Mouse (Mus musculus) layer of hippocampus, postnatal 10 days (tissue): ENCODE data around the gene Fance. TPM values are rescaled to one million over a fixed set of nuclear protein-coding genes. Genes with fewer than 3 reads are reported as not detected.

Source experiments
- DNase-seq, 2 experiments: peaks; one replicate each; pipeline ENCODE4 v3.0.0; 2021; ENCODE audit warnings: low spot score in 2 of 2
- long read RNA-seq: library from polyadenylated mRNA; stranded (forward); transcript quantifications from one replicate; pipeline ENCODE4 v2.0.0, GENCODE M21; 2023
- total RNA-seq, 2 experiments: library from RNA; stranded (reverse); gene quantifications; 2 replicates each; pipeline ENCODE4 v1.2.3; 2021

Gene Fance
- 10 to 100 TPM; 26.0 to 36.2 TPM for total RNA-seq
- long read RNA-seq, partial matches to known transcripts, result 0 of 19 reads
- long read RNA-seq, other reads (novel, unspliced or antisense), result 17 of 19 reads

- DNase-seq, result peak; percentile 83 to 92
Observed at GRCm38 (mm10) chr17:28313212-28313879, at the start of gene Fance. Gene Fance (plus strand): TSS chr17:28313519.

DNA sequence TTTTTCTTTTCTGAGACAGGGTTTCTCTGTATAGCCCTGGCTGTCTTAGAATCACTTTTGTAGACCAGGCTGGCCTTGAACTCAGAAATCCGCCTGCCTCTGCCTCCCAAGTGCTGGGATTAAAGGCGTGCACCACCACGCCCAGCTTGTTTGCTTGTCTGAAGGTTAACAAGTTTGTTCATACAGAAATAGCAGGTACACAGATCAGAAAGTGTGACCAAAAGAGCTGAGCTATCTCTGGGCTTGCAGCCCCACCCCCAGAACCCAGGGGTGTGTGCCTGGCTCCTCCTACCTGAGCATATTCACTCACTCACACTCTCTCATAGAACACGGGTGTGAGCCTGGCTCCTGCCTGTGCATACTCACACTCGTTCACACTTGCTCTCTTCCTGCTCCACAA, 46.1 kb upstream of the Fance start:
- no peak for DNase-seq

DNA sequence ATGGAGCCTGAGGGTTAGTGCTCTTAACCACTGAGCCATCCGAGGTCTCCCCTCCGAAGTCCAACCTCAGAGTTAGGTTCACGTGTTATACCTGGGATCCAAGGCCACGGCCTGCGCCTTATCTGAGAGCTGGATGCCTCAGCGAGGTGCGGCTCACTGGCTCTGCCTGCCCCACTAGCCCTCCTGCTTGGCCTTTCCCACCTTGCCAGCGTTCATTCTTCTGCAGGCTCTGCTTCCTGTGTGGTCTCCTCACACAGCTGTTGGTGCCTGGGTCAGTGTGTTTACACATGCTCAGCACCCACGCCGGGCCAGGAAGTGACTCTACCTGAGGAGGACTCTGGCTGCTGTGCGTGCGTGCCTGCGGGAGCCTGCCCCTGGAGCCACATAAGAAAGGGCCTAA, 43.2 kb upstream of the Fance start:
- no peak for DNase-seq

- no peak for DNase-seq
Observed at GRCm38 (mm10) chr17:28271537-28272266, 41.6 kb upstream of the Fance start.

DNA sequence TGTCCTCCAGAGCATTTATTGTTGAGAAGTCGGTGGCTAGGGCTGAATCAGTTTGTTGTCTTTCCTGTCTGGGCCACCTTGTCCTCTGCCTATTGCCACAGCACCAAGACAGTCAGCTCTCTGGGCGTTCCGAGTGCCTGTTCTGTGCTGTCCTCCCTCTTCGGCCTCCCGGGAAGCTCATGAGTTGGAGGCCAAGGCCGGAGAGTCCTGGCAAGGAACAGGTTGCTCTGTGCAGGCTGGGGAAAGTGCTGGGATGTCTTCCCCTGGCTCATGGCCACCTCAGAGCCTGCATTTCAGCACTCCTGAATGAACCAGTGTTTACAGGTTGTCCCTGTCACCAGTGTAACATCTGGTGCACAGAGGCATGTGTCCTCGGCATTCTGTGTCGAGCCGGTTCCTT, 41.0 kb upstream of the Fance start:
- DNase-seq, result no peak

DNA sequence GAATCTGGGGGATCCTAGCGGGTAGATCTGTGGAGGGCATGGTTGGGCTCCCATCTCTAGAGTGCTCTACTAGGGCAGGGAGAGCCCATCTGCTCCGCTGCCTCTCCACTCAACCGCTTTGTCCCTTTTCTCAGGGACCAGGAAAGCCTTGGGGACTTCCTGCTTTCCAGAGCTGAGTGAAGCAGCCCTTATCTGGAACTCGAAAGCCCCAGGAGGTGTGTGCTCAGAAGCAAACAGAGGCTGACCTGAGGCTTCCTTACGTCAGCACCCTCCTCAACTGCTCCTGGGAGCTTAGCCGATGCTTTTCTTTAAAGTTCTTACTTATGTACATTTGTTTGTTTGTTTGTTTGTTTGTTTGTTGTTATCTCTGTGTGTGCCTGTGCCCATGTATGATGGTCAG, 40.5 kb upstream of the Fance start:
- no peak for DNase-seq

DNA sequence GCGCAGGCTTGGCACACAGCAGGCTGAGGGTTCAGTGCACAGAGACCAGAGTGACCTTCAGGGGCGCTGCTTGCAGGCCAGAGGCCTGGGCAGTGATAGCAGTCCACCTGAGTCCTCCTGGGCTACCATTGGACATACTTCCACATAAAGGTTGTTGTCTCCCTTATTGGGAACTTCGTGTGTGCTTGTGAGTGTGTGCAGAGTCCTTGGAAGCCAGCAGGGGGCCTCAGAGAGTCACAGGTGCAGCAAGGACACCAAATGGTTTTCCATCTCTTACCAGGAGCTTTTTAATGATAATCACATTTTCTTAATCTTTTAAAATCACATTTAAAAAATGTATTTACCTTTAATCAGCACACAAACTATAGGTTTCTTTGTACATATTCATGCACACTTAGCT, 38.6 kb upstream of the Fance start:
- DNase-seq, result no peak

- no peak for DNase-seq
Observed at GRCm38 (mm10) chr17:28277226-28277625, 36.1 kb upstream of the Fance start.

DNA sequence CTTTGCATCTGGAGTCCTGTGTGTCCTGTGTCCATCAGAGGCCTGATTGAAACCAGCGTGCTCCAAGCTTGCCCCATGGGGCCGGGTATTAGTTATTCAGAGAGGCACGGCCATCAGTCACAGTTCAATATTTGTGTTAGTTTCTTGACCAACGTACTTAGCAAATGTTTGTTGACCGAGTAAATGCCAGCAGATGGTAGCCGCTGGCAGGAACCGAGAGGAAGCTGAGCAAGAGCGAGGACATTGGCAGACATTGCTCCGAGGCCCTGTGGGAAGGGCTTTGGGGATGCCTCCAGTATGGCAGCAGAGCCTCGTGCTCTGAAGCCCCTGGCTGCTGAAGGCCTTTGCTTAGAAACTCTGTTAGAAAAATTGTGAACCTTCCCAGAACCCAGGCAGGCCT, 35.6 kb upstream of the Fance start:
- no peak for DNase-seq

GRCm38 (mm10) chr17:28278156-28278555, 35.2 kb upstream of the Fance start:
- DNase-seq, result no peak

GRCm38 (mm10) chr17:28279236-28279635, 34.1 kb upstream of the Fance start:
- DNase-seq, result no peak

DNA sequence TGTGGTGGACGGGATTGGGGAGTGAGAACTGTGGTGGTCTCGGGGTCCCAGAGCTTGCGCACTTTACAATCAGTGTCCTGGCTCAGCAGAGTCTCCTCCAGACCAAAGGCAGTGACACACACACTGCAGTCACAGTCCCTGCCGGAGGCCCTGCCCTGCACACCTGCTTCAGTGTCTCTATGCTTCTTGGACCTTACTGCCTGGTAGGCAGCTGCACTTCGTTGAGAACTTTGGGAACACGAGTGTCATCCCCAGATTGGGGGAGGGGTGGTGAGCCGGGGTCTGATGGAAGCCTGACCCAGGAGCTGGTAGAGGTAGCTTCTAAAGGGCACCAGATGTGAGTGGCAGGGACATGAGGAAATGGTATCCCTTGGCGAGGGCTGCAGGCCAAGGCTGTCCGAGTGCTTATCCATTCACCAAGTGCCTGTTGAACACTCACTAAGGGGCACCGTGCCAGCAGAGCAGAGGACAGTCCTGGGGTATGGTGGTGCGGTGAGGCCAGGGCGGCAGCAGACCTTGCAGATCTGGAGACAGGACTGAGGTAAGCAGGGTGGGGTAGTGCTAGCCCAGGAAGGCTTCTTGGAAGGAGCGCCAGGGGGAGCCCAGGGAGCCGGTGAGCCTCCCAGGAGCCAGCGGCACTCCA, 33.4 kb upstream of the Fance start:
- DNase-seq, result peak in 1 of 2 experiments; percentile 51

DNA sequence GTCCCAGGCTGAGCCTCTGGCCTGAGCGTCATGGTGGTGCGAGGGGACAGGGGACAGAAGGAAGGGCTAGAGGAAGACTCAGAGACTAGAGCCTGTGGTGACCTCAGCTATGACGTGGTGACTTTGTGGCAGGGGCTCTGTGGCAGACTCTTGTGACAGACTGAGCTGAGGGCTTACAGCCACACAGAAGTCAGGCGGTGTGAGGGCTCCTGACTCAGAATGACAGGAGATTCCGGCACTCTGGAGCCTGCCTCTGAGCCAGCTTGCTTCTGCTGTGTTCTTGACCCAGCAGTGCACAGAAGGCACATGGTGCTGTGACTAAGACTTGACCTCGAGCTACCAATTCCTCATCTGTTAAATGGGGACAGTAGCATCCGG, 32.9 kb upstream of the Fance start:
- no peak for DNase-seq

- no peak for DNase-seq
Observed at GRCm38 (mm10) chr17:28280831-28281377, 32.4 kb upstream of the Fance start.

GRCm38 (mm10) chr17:28281866-28282441, 31.4 kb upstream of the Fance start:
- DNase-seq, result no peak

- no peak for DNase-seq
Observed at GRCm38 (mm10) chr17:28283199-28283598, 30.1 kb upstream of the Fance start.

- no peak for DNase-seq
Observed at GRCm38 (mm10) chr17:28286133-28286532, 27.2 kb upstream of the Fance start.

DNA sequence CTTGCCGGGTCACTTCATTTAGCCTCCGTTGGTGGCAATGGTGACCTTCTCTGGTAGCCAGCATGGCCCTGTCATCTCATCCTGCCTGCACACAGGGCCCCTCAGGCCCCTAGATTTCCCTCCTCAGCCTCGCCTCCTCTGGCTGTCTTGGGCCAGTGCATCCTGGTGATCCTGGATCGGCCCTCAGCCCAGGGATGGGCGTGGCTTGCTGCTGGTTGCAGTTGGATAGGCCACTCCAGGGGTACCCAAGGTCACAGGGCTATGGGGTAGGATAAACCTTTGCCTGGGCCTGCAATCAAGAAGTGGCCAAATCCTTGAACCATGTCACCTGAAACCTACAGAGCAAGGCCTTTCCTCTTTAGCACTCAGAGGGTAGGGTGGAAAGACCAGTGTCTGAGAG, 26.4 kb upstream of the Fance start:
- no peak for DNase-seq

DNA sequence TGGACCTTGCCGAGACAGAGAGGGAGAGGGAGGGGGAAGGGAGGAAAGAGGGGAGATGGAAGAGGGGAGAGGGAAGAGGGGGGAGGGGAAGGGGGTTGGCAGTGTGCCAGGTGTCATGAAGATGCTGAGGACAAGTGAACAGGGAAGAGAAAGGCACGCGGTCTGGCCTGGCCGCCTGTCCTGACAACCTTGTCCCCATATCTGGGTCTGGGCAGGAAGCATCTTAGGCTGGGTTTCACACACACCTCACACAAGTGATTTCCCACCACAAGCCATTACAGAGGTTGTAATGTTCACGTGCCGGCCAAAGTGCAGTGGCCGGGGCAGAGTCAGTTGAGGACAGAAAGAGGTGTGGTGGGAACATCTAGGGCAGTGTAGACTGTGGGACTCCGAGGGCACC, 25.7 kb upstream of the Fance start:
- no peak for DNase-seq

DNA sequence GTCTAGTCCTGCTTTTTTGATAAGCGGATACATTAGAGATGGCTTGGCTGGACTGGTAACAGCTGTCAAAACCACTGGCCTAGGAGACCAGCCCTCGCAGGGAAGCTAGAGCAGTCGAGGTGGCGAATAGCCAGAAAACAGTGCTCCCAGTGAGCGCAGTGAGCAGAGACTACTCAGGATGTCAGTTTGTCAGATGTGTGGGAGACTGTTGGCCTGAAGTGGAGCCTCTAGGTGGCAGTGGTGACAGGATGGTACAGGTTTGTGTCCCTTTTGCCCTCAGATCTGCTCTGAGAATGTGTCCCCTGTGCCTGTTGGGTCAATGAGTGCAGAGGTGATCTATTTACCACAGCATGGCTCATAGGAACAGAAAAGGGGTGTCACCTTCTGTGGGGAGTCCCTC, 25.3 kb upstream of the Fance start:
- DNase-seq, result no peak

DNA sequence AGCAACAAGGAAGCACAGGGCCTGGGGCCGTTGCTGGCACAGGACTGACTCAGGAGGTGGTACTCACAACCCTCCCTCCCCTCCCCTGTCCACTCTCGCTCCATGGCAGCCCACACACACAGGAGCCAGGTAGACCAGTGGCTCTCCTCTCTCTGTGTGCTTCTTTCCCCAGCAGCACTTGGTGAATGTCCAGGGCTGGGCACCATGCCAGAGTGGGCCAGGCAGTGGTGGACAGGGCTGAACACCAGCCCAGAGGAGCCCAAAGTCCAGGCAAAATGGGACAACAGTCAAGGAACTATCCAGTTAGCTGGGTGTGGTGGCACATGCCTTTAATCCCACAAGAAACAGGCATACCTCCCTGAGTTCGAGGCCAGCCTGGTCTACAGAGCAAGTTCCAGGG, 23.1 kb upstream of the Fance start:
- peak; percentile 70 to 76 for DNase-seq

GRCm38 (mm10) chr17:28290671-28291070, 22.6 kb upstream of the Fance start:
- no peak for DNase-seq
